Mouse (Mus musculus): ENCODE data around the gene Ppp2r3d. TPM values are rescaled to one million over a fixed set of nuclear protein-coding genes. Genes with fewer than 3 reads are reported as not detected.

The Ppp2r3d gene
- 29.3 TPM for polyA plus RNA-seq (2017; shearing (Covaris generic))

GRCm38 (mm10) chr9:124476096-124476902 is at the start of gene Ppp2r3d:
TSS of gene Ppp2r3d (minus strand) at chr9:124476898.

GRCm38 (mm10) chr9:124493693-124494092 is 17.0 kb upstream of the Ppp2r3d start, which contains the start of gene Gm21836:
TSS of gene Gm21836 (minus strand) at chr9:124493793.

Other genes starting within 250 kb of the Ppp2r3d start
- 23.1 TPM for gene 2010315B03Rik, start 164.2 kb downstream of the Ppp2r3d start, polyA plus RNA-seq (2017; shearing (Covaris generic))
- not detected for gene Gm21836, start 16.9 kb upstream of the Ppp2r3d start, polyA plus RNA-seq (2017; shearing (Covaris generic))